Mouse (Mus musculus) layer of hippocampus, adult 2 months (tissue): ENCODE data around the gene Ccdc159. TPM values are rescaled to one million over a fixed set of nuclear protein-coding genes. Genes with fewer than 3 reads are reported as not detected.
A peak's percentile ranks its signal among the peaks of the same experiment; 100 is the strongest.

ENCODE experiments used
- DNase-seq, 2 experiments: peaks; one replicate each; pipeline ENCODE4 v3.0.0; 2022; ENCODE audit warnings: low spot score in 2 of 2
- H3K27ac ChIP-seq: fragments of 200-600 bp; 2 replicates; pipeline ENCODE4 v1.8.1; 2022
- H3K4me3 ChIP-seq: fragments of 200-600 bp; 2 replicates; pipeline ENCODE4 v1.8.1; 2022; ENCODE audit warnings: mild to moderate bottlenecking
- CTCF ChIP-seq: fragments of 200-600 bp; conservative IDR thresholded peaks from 2 replicates; pipeline ENCODE4 v1.8.1; 2022; ENCODE audit warnings: antibody characterized with exemption, mild to moderate bottlenecking, moderate library complexity
- total RNA-seq, 2 experiments: library from RNA; stranded (reverse); gene quantifications; 2 replicates each; pipeline ENCODE4 v1.2.3; 2021

The Ccdc159 gene
- total RNA-seq, 2 experiments from 2014 or later: 18.9 to 21.4 TPM

DNA sequence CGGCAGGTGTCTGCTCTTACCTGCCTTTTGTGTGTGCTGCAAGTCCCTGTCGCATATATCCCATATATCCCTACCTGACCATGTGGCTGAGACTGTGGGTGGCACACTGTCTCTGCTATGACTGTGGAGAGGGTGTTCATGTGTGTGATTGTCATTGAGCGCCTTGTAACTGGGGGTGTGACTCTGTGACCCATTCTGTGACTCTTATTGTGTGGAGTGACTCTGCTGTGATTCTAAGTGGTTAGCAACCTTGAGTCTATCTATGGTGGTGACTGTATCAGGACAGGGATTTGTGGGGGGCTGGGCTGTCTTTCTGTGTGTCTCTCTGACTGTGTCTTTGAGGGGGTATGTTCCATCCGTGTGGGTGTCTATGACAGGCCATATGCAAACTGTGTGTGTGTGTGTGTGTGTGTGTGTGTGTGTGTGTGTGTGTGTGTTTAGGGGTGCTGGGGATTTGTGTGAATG lies 10.5 kb downstream of the Ccdc159 start:
- peak overlapping the region; percentile 86 for H3K4me3 ChIP-seq
- no peak for TF ChIP-seq CTCF
- H3K27ac ChIP-seq: peak overlapping the region; percentile 74
- peak; percentile 64 to 69 for DNase-seq

DNA sequence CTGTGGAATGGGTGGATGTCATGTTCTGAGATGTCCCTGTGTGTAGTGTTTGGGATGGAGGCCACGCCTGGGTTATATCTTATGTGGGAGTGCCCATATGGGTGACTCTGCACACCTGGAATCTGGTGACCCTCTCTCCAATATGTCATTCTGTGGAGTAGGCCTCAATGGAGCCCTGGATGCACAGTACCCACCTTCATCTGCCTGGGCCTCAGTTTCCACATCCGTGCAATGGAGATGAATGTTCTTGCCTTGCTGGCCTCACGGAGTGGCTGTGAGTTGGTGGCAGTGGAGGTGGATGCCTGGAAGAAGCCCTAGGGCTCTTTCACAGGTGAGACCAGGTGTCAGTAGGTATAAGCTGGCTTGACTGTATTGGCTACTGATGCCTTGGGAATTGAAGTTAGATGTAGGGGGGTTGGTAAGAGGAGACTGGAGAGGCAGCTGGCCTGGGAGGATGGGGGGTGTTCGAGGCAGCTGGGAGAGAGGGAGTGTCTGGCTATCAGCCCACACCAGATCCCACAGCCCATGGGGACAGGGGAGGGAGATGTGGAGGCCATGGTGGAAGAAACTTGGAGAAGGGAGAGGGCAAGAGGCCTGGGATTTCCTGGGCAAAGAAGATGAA lies 11.1 kb downstream of the Ccdc159 start:
- peak overlapping the region; percentile 86 for H3K4me3 ChIP-seq
- peak overlapping the region; percentile 80 for H3K27ac ChIP-seq
- DNase-seq: no peak
- no peak for TF ChIP-seq CTCF

DNA sequence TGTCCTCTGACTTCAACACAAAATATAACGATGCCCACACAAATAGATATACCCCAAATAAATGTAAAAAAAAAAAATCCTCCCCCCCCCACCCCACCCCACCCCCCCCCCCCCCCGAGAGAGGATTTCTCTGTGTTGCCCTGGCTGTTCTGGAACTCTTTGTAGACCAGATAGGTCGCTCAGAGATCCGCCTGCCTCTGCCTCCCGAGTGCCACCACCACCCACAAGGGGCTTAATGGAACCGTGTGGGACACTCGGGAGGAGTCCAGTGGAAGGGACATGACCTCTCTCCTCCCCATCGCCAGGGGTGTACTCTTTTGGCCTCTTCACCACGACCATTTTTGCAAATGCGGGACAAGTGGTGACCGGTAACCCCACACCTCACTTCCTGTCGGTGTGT lies 15.8 kb downstream of the Ccdc159 start:
- no peak for DNase-seq
- no peak for TF ChIP-seq CTCF

DNA sequence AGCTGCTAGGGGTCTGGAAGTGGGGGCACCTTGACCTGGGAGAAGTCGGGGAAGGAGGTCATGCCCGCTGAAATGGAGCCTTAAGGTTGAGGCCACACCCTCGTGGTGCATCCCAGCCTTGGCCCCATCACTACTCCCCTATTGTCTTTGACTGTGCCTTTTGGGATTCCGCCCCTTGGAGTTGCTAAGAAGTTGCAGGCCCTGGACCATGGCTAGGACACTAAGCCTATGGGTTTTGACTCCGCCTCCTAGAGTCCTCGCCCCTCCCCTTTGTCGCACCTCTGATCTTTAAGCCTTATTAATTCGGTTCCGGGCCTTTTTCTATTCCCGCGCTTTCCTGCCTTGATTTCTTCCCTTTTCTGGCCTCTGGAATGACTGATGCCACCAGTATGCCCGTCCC lies 16.4 kb downstream of the Ccdc159 start:
- TF ChIP-seq CTCF: no peak
- DNase-seq: no peak
- Histone ChIP-seq H3K4me3 (no peak overlapping the region), H3K27ac (no peak overlapping the region)

More for the DNA sequence above, 15.8 kb downstream of the Ccdc159 start:
- Histone ChIP-seq H3K4me3 (no peak overlapping the region), H3K27ac (no peak overlapping the region)

DNA sequence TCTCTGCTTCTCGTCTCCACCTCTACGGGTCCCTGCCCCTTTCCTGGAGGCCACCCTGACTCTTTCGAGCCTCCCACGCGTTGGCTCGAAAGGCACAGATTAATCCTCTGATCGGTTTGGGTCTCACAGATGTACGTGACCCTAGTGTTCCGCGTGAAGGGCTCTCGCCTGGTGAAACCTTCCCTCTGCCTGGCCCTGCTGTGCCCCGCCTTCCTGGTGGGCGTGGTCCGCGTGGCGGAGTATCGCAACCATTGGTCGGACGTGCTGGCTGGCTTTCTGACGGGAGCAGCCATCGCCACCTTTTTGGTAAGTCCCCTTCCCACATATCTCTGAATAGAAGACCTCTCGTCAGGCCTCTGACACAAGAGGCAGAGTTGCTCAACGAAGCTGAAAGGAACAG lies 17.0 kb downstream of the Ccdc159 start:
- no peak overlapping the region for H3K4me3 ChIP-seq
- TF ChIP-seq CTCF: no peak
- no peak overlapping the region for H3K27ac ChIP-seq
- DNase-seq: no peak

DNA sequence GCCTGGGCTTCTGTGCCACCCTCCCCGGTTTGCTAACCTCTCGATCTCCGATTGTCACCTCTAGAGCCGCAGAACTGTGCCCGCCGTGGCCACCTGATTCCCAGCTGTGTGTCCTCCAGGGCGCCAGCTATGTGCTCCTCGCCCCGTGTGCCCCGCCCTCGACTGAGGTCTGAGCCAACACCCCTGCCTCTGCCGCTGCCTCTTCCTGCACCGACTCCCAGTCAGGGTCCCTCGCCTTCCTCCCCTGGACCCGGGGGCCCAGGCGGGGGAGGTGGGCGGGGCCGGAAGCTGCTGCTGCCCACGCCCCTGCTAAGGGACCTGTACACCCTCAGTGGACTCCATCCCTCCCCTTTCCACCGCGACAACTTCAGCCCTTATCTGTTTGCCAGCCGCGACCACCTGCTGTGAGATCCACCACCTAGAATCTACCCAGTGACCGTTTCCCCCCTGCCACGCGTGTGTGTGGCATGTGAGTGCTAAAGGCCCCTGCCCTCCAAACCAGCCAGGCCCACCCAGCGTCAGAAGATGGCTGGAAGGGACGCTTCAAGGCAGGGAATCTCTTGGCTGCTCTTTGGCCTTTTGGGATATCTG lies 20.4 kb downstream of the Ccdc159 start:
- no peak for TF ChIP-seq CTCF
- H3K4me3 ChIP-seq: no peak overlapping the region
- DNase-seq: no peak

DNA sequence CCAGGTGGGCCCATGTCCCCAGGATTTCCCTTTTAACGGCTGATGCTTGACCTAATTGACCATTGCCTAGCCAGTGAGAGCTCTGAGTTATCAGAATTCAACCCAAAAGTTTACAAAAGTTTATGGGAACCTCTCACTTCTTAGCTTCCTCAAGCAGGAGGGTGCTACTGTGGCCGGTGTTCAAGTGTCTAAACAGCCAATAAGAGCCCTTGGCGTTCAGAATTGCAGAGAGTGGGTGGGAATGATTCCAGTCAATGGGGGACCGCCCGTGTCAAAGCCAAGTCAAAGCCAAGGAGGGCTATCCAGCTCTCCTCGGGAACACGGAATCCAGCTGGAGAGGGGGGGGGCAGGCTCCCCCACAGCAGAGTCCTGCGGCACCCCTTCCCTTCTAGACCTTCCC lies 20.9 kb downstream of the Ccdc159 start:
- no peak for TF ChIP-seq CTCF
- Histone ChIP-seq H3K4me3 (no peak overlapping the region), H3K27ac (peak overlapping the region; percentile 69; the same call in 1 of the 2 replicates)
- DNase-seq: no peak

More for the DNA sequence above, 20.4 kb downstream of the Ccdc159 start:
- H3K27ac ChIP-seq: 0 out of 2 replicates have a peak overlapping the region, but pooled peaks have one; percentile 69

DNA sequence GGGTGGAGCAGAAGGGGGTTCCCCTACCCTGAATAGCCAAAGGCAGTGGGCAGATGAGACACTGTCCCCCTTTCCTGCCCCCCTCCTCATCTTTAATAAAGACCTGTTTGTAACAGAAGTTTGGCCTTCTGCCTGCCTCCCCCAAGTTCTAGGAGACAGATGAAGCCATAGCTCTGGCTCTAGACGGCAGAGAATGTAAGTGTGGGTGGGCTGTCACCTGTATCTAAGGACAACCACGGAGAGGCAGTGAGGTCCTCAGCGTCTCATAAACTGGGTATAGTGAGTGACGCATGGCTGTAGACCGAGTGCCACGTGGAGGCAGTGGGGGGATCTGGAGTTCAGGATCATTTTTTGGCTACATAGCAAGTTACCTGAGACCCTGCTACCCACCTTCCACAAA lies 21.5 kb downstream of the Ccdc159 start:
- DNase-seq: peak; percentile 46 to 55
- Histone ChIP-seq H3K27ac (peak overlapping the region; percentile 69), H3K4me3 (no peak overlapping the region)
- no peak for TF ChIP-seq CTCF

DNA sequence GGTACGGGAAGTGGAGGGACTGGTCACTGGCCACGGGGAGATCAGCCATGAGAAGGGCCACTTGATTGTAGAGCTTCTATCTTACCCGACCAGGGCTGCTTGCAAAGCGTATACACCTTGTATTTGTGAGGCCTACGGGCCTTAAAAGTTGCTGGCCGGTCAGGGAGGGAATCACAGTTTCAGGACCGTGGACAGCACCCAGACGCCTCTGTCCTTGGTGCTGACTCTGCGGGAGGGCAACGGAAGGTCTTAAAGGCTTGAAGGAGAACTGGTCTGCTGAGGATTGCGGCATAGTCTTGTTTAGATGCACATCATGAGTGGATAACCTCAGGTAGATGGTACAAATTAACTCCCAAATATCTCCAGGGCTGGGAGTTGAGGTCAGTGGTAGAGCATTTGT lies 23.1 kb downstream of the Ccdc159 start:
- Histone ChIP-seq H3K4me3 (no peak overlapping the region), H3K27ac (no peak overlapping the region)
- no peak for TF ChIP-seq CTCF
- DNase-seq: no peak

DNA sequence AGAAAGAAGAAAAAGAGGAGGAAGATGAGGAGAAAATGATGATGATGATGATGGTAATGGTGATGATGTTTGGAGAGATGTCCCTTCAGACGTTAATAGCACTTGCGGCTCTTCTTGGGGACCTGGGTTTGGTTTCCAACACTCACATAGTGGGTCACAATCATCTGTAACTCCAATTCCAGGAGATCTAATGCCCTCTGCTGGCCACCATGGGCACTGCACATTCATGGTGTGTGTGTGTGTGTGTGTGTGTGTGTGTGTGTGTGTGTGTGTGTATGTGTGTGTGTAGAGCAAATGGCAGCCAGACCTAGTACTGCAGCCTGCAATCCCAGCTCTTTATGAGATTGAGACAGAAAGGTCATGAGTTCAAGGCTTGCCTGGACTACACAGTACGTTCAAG lies 24.7 kb downstream of the Ccdc159 start:
- no peak for DNase-seq
- no peak overlapping the region for H3K4me3 ChIP-seq
- H3K27ac ChIP-seq: peak overlapping the region; percentile 99; the same call in 1 of the 2 replicates
- peak; percentile 37 for TF ChIP-seq CTCF

DNA sequence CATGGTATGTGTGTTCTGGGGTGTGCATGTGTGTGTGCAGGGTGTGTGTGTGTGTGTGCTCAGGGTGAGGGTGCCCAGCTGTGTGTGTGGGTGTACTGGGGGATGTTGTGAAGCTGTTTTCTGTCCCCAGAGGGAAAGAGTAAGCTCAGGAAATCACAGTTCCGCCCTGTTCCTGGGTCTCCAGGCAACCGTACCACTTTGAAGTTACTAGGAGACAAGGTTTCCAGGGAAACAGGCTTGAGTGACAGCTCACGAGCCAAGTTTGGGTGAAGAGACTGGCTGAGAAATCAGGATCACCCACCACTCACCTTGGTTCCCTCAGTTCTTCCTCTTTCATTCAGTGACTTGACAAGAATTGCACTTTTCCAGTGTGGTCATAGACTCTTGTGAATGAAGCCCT lies 26.3 kb downstream of the Ccdc159 start:
- peak; percentile 59 to 82 for DNase-seq
- Histone ChIP-seq H3K4me3 (no peak overlapping the region), H3K27ac (peak overlapping the region; percentile 99)
- TF ChIP-seq CTCF: no peak

DNA sequence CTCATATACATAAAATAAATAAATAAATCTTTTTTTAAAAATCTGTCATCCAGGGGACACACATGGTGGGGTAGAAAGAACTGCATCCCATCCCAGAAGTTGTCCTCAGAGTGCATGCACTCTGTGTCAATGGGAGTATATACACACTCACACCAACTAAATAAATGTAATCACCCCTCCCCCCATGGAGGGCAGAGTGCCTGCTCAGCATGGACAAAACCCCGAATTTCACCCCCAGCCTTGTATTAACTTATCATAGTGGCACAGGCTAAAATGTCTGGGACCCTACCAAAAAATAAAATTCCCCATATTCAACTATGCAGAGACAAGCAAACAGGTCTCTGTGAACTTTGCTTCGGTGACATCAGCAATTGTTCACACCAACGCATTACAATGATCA lies 27.4 kb downstream of the Ccdc159 start:
- DNase-seq: no peak
- no peak for TF ChIP-seq CTCF
- peak overlapping the region; percentile 99; the same call in 1 of the 2 replicates for H3K27ac ChIP-seq
- H3K4me3 ChIP-seq: peak overlapping the region; percentile 64; the same call in 1 of the 2 replicates

DNA sequence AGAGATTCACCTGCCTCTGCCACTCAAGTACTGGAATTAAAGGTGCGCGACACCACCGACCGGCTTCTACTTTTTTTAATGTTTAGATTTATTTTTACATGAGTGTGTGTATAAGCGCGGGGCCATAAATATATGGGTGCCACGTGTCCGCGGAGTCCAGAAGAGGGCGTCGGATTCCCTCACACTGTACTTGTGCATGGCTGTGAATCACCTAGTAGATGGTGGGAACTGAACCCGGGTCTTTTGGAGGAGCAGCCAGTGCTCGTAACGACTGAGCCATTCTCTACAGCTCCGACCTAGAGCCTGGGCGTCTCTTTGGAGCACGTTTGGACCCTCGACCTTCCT lies 27.9 kb downstream of the Ccdc159 start:
- peak; percentile 56 for TF ChIP-seq CTCF
- H3K4me3 ChIP-seq: peak overlapping the region; percentile 64
- H3K27ac ChIP-seq: peak overlapping the region; percentile 99
- DNase-seq: no peak

DNA sequence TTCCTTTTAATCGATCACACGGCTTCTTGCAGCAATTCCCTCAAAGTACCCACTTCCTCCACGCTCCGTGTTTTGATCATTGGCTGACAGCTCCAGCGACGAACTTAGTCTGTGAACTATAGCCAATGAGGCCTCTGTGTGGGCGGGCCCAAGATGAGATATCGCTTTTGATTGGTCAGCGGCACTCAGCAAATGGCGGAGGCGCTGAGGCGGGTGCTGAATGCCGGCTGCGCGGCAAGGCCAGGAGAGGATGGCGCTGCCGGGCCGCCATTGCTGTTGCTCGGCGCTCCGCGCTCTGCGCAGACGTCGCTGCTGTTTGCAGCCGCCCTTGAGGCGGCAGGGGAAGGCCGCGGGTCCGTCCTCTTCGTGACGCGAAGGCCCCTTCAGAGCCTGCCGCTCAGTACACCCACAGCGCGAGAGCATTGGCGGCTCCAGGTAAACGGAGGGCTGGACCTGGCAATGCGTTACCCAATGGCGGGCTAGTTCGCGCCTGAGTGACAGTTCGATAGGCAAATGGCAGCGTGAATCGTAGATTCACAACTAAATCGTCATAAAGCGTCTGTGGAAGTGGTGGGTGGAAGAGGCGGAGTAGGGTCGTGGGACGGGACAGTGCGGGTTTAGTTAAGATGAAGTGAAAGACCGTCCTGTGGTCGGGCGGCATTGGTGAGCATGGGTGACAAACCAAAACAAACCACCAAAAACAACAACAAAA lies 28.5 kb downstream of the Ccdc159 start, which contains the start of gene Swsap1:
Gene Swsap1, plus strand, starts transcription at position 186 of the 712 bp plus-strand sequence.
- H3K4me3 ChIP-seq: peak within 1 kb of the TSS; percentile 64
- peak; percentile 97 to 99 for DNase-seq
- peak within 1 kb of the TSS; percentile 99 for H3K27ac ChIP-seq
- no peak; the same call in 1 of the 2 replicates for TF ChIP-seq CTCF
